Mouse (Mus musculus): ENCODE measurements around the gene Setd5. TPM values are rescaled to one million over a fixed set of nuclear protein-coding genes. Genes with fewer than 3 reads are reported as not detected.

The Setd5 gene
- polyA plus RNA-seq, 1 experiment from 2014 or later, result 63.1 TPM

GRCm38 (mm10) chr6:113169852-113170251 lies 92.7 kb downstream of the Setd5 start:
- no peak overlapping the region for H3K9ac ChIP-seq (replicated peaks; ENCODE audit: low read depth, low read length)
- ATAC-seq (ENCODE audit: low read depth), result no peak
- H3K4me2 ChIP-seq (ENCODE audit: low read depth, low read length), result no peak overlapping the region
- H3K27ac ChIP-seq (ENCODE audit: low read depth, low read length), result no peak overlapping the region
- WGBS, result 83% methylated on average over 3 of the region's 3 CpGs
- peaks cover 15% of the 10 kb centered on the region for H3K36me3 ChIP-seq (ENCODE audit: control insufficient read depth, insufficient read depth, low read length)
- H3K27me3 ChIP-seq (ENCODE audit: control insufficient read depth, insufficient read depth, low read length), result no peaks in the 10 kb centered on the region
- H3K9me3 ChIP-seq (ENCODE audit: control insufficient read depth, low read length), result no peaks in the 10 kb centered on the region
- H3K4me1 ChIP-seq (ENCODE audit: control insufficient read depth, insufficient read depth, low read length), result no peaks in the 10 kb centered on the region
- no peak overlapping the region for H3K4me3 ChIP-seq (ENCODE audit: low read depth, low read length)

DNA sequence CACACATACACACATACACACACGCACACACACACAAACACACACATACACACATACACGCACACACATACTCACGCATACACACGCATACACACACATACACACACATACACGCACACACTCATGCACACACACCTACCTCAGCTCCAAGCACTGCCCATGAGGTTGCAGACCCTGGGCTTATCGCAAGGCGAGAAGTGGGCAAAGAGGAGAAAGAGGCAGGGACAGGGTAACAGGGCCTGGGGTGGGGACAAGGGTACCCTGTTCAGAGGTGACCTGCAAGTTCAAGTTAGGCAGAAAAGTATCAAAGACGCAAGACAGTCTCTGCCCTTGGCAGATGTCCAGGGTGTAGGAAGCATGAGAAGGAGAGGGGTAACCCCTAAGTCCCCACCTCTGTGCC lies 93.5 kb downstream of the Setd5 start:
- ATAC-seq (ENCODE audit: low read depth), result no peak
- no peak overlapping the region for H3K4me3 ChIP-seq (ENCODE audit: low read depth, low read length)
- WGBS, result 92% methylated on average over 8 of the region's 8 CpGs
- no peaks in the 10 kb centered on the region for H3K4me1 ChIP-seq (ENCODE audit: control insufficient read depth, insufficient read depth, low read length)
- H3K27ac ChIP-seq (ENCODE audit: low read depth, low read length), result no peak overlapping the region
- H3K9ac ChIP-seq (replicated peaks; ENCODE audit: low read depth, low read length), result no peak overlapping the region
- H3K4me2 ChIP-seq (ENCODE audit: low read depth, low read length), result no peak overlapping the region
- H3K9me3 ChIP-seq (ENCODE audit: control insufficient read depth, low read length), result no peaks in the 10 kb centered on the region
- H3K36me3 ChIP-seq (ENCODE audit: control insufficient read depth, insufficient read depth, low read length), result peaks cover 19% of the 10 kb centered on the region
- H3K27me3 ChIP-seq (ENCODE audit: control insufficient read depth, insufficient read depth, low read length), result no peaks in the 10 kb centered on the region

DNA sequence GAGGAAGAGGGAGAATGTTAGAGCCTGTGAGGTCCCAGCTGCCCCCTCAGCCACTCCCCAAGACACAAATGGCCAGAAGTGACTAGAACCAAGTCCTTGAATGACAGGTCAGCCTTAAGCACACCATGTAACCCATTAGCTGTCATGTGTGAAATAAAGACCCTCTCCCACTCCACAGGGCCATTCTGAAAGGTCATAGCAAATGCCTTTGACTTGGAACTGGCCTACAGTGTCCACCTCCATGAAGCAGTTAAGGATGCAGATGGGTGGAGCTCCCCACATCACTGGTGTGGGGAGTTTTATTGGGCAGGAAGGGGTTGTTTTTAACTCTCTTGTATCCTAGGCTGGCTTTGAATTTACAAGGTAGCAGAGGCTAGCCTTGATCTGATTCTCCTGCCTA lies 94.8 kb downstream of the Setd5 start:
- H3K27ac ChIP-seq (ENCODE audit: low read depth, low read length), result no peak overlapping the region
- H3K9ac ChIP-seq (replicated peaks; ENCODE audit: low read depth, low read length), result no peak overlapping the region
- no peak overlapping the region for H3K4me3 ChIP-seq (ENCODE audit: low read depth, low read length)
- no peak overlapping the region for H3K4me2 ChIP-seq (ENCODE audit: low read depth, low read length)
- no peak for ATAC-seq (ENCODE audit: low read depth)
- H3K36me3 ChIP-seq (ENCODE audit: control insufficient read depth, insufficient read depth, low read length), result peaks cover 24% of the 10 kb centered on the region
- H3K9me3 ChIP-seq (ENCODE audit: control insufficient read depth, low read length), result no peaks in the 10 kb centered on the region
- no peaks in the 10 kb centered on the region for H3K27me3 ChIP-seq (ENCODE audit: control insufficient read depth, insufficient read depth, low read length)
- H3K4me1 ChIP-seq (ENCODE audit: control insufficient read depth, insufficient read depth, low read length), result no peaks in the 10 kb centered on the region

GRCm38 (mm10) chr6:113172568-113172967 lies 95.4 kb downstream of the Setd5 start:
- Histone ChIP-seq H3K4me3 (ENCODE audit: low read depth, low read length) (no peak overlapping the region), H3K9ac (replicated peaks; ENCODE audit: low read depth, low read length) (no peak overlapping the region), H3K27ac (ENCODE audit: low read depth, low read length) (no peak overlapping the region), H3K4me2 (ENCODE audit: low read depth, low read length) (no peak overlapping the region), H3K36me3 (ENCODE audit: control insufficient read depth, insufficient read depth, low read length) (peaks cover 24% of the 10 kb centered on the region), H3K9me3 (ENCODE audit: control insufficient read depth, low read length) (no peaks in the 10 kb centered on the region), H3K4me1 (ENCODE audit: control insufficient read depth, insufficient read depth, low read length) (no peaks in the 10 kb centered on the region), H3K27me3 (ENCODE audit: control insufficient read depth, insufficient read depth, low read length) (no peaks in the 10 kb centered on the region)
- WGBS, result 62% methylated on average over 1 of the region's 1 CpGs
- no peak for ATAC-seq (ENCODE audit: low read depth)

DNA sequence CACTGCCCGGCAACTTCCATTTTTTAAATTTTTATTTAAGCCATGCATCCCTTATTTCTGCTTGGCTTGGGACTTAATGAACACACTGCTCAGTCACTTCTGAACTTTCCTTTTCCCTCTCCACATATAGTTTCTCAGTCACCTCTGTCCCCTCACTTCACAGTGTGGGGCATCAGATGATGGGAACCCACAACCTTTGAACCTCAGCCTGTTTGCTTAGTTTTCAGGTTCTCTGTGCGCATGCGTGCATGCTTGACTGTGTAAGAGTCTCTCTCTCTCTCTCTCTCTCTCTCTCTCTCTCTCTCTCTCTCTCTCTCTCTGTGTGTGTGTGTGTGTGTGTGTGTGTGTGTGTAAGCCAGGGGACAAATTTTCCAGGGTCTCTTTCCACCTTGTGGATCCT lies 98.3 kb downstream of the Setd5 start:
- peaks cover 9% of the 10 kb centered on the region for H3K4me1 ChIP-seq (ENCODE audit: control insufficient read depth, insufficient read depth, low read length)
- peaks cover 22% of the 10 kb centered on the region for H3K36me3 ChIP-seq (ENCODE audit: control insufficient read depth, insufficient read depth, low read length)
- H3K4me3 ChIP-seq (ENCODE audit: low read depth, low read length), result no peak overlapping the region
- no peak overlapping the region for H3K4me2 ChIP-seq (ENCODE audit: low read depth, low read length)
- ATAC-seq (ENCODE audit: low read depth), result no peak
- H3K9me3 ChIP-seq (ENCODE audit: control insufficient read depth, low read length), result no peaks in the 10 kb centered on the region
- no peak overlapping the region for H3K27ac ChIP-seq (ENCODE audit: low read depth, low read length)
- no peak overlapping the region for H3K9ac ChIP-seq (replicated peaks; ENCODE audit: low read depth, low read length)
- WGBS, result 95% methylated on average over 3 of the region's 3 CpGs
- no peaks in the 10 kb centered on the region for H3K27me3 ChIP-seq (ENCODE audit: control insufficient read depth, insufficient read depth, low read length)

GRCm38 (mm10) chr6:113176613-113177012 lies 99.4 kb downstream of the Setd5 start:
- Histone ChIP-seq H3K9me3 (ENCODE audit: control insufficient read depth, low read length) (no peaks in the 10 kb centered on the region), H3K4me3 (ENCODE audit: low read depth, low read length) (no peak overlapping the region), H3K9ac (replicated peaks; ENCODE audit: low read depth, low read length) (no peak overlapping the region), H3K4me2 (ENCODE audit: low read depth, low read length) (no peak overlapping the region), H3K27ac (ENCODE audit: low read depth, low read length) (no peak overlapping the region), H3K4me1 (ENCODE audit: control insufficient read depth, insufficient read depth, low read length) (peaks cover 9% of the 10 kb centered on the region), H3K27me3 (ENCODE audit: control insufficient read depth, insufficient read depth, low read length) (no peaks in the 10 kb centered on the region), H3K36me3 (ENCODE audit: control insufficient read depth, insufficient read depth, low read length) (peaks cover 14% of the 10 kb centered on the region; the same call in 1 of the 2 replicates)
- WGBS, result 81% methylated on average over 8 of the region's 8 CpGs
- no peak for ATAC-seq (ENCODE audit: low read depth)

- Histone ChIP-seq H3K4me1 (ENCODE audit: control insufficient read depth, insufficient read depth, low read length) (peaks cover 9% of the 10 kb centered on the region), H3K27me3 (ENCODE audit: control insufficient read depth, insufficient read depth, low read length) (no peaks in the 10 kb centered on the region), H3K4me3 (ENCODE audit: low read depth, low read length) (no peak overlapping the region), H3K4me2 (ENCODE audit: low read depth, low read length) (peak overlapping the region; percentile 39), H3K27ac (ENCODE audit: low read depth, low read length) (0 out of 2 replicates have a peak overlapping the region, but pooled peaks have one; percentile 56), H3K36me3 (ENCODE audit: control insufficient read depth, insufficient read depth, low read length) (peaks cover 9% of the 10 kb centered on the region; the same call in 1 of the 2 replicates), H3K9me3 (ENCODE audit: control insufficient read depth, low read length) (no peaks in the 10 kb centered on the region), H3K9ac (replicated peaks; ENCODE audit: low read depth, low read length) (no peak overlapping the region; the same call in 1 of the 2 replicates)
- ATAC-seq (ENCODE audit: low read depth), result peak; percentile 93
- WGBS, result 20% methylated on average over 14 of the region's 14 CpGs
Observed at GRCm38 (mm10) chr6:113178286-113179194, 101.4 kb downstream of the Setd5 start.

- peaks cover 9% of the 10 kb centered on the region; the same call in 1 of the 2 replicates for H3K36me3 ChIP-seq (ENCODE audit: control insufficient read depth, insufficient read depth, low read length)
- no peaks in the 10 kb centered on the region for H3K27me3 ChIP-seq (ENCODE audit: control insufficient read depth, insufficient read depth, low read length)
- H3K4me1 ChIP-seq (ENCODE audit: control insufficient read depth, insufficient read depth, low read length), result peaks cover 9% of the 10 kb centered on the region
- H3K4me3 ChIP-seq (ENCODE audit: low read depth, low read length), result no peak overlapping the region
- 29% methylated on average over 4 of the region's 4 CpGs for WGBS
- H3K4me2 ChIP-seq (ENCODE audit: low read depth, low read length), result peak overlapping the region; percentile 39
- H3K9me3 ChIP-seq (ENCODE audit: control insufficient read depth, low read length), result no peaks in the 10 kb centered on the region
- ATAC-seq (ENCODE audit: low read depth), result peak; percentile 23; the same call in 1 of the 2 replicates
- H3K27ac ChIP-seq (ENCODE audit: low read depth, low read length), result 0 out of 2 replicates have a peak overlapping the region, but pooled peaks have one; percentile 56
- H3K9ac ChIP-seq (replicated peaks; ENCODE audit: low read depth, low read length), result no peak overlapping the region
Observed at GRCm38 (mm10) chr6:113179195-113179733, 102.1 kb downstream of the Setd5 start.

DNA sequence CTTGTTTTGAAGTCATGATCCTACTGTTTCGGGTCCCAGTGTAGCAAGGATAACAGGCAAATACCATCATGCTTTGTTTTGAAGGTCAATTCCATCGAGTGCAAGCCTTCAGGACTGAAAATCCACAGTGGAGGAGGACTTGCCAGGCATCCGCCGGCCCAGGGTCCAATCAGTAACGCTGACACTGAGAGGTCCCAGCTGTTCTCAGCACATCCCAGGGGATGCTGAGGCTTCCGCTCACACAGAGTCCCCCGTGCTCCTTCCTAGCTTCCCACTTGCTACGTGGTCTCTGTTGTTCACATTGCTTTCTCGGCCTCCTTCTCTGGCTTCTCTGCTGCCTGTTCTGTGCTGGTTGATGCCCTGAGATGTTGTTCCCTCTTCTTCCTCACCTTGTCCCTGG lies 107.0 kb downstream of the Setd5 start:
- WGBS, result 63% methylated on average over 9 of the region's 9 CpGs
- no peak overlapping the region for H3K9ac ChIP-seq (replicated peaks; ENCODE audit: low read depth, low read length)
- no peak overlapping the region for H3K4me3 ChIP-seq (ENCODE audit: low read depth, low read length)
- no peak overlapping the region for H3K4me2 ChIP-seq (ENCODE audit: low read depth, low read length)
- H3K36me3 ChIP-seq (ENCODE audit: control insufficient read depth, insufficient read depth, low read length), result 0 out of 2 replicates have a peak, but pooled peaks cover 7% of the 10 kb centered on the region
- H3K27ac ChIP-seq (ENCODE audit: low read depth, low read length), result no peak overlapping the region
- H3K27me3 ChIP-seq (ENCODE audit: control insufficient read depth, insufficient read depth, low read length), result no peaks in the 10 kb centered on the region
- no peak for ATAC-seq (ENCODE audit: low read depth)
- H3K9me3 ChIP-seq (ENCODE audit: control insufficient read depth, low read length), result no peaks in the 10 kb centered on the region
- H3K4me1 ChIP-seq (ENCODE audit: control insufficient read depth, insufficient read depth, low read length), result 0 out of 2 replicates have a peak, but pooled peaks cover 3% of the 10 kb centered on the region
